Mouse (Mus musculus) liver, embryonic 14.5 days (tissue): ENCODE results near the gene Dazap2. TPM values are rescaled to one million over a fixed set of nuclear protein-coding genes. Genes with fewer than 3 reads are reported as not detected.

ENCODE experiments used
- ATAC-seq: fragments of 200-750 bp; cut with Nextera tagmentation; 2 replicates; pipeline ENCODE4 v1.8.0; 2017; ENCODE audit warnings: moderate number of reproducible peaks, mild to moderate bottlenecking, moderate library complexity; ENCODE audit not compliant: insufficient read depth
- DNase-seq, 3 experiments: peaks; one replicate each; pipeline ENCODE4 v3.0.0-alpha.2; 2012 to 2013; ENCODE audit warnings: low read depth in 3 of 3, low spot score in 3 of 3
- H3K27ac ChIP-seq: fragments of 300-500 bp; sonication (generic); 2 replicates; pipeline ENCODE4 v1.5.1; 2014; ENCODE audit warnings: moderate library complexity, mild to moderate bottlenecking, control low read depth, inconsistent platforms
- H3K27me3 ChIP-seq: fragments of 300-500 bp; sonication (generic); 2 replicates; pipeline ENCODE4 v1.6.1; 2014; ENCODE audit warnings: mild to moderate bottlenecking, low read length, moderate library complexity; ENCODE audit not compliant: control insufficient read depth, insufficient read depth
- H3K36me3 ChIP-seq: fragments of 300-500 bp; sonication (generic); replicated peaks from 2 replicates; pipeline ENCODE4 v1.6.1; 2014; ENCODE audit warnings: low read depth; ENCODE audit not compliant: control insufficient read depth, insufficient read depth
- H3K4me1 ChIP-seq, 2 experiments: fragments of 200-500 bp in 1 of 2; fragments of 300-500 bp in 1 of 2; sonication (generic) in 1 of 2; replicated peaks; 2 replicates each; pipeline ENCODE4 v1.6.1; 2012 to 2014; ENCODE audit warnings: antibody characterized with exemption in 1 of 2, inconsistent platforms in 1 of 2, low read length in 1 of 2; ENCODE audit not compliant: control insufficient read depth in 2 of 2, insufficient read depth in 2 of 2
- H3K4me2 ChIP-seq: fragments of 300-500 bp; sonication (generic); 2 replicates; pipeline ENCODE4 v1.6.1; 2014; ENCODE audit warnings: low read depth, mild to moderate bottlenecking, control low read depth, moderate library complexity
- H3K4me3 ChIP-seq, 2 experiments: fragments of 200-500 bp in 1 of 2; fragments of 300-500 bp in 1 of 2; sonication (generic) in 1 of 2; 2 replicates each; pipeline ENCODE4 v1.5.1; 2012 to 2014; ENCODE audit warnings: low read depth in 2 of 2, low read length in 2 of 2, mild to moderate bottlenecking in 2 of 2, control low read depth in 1 of 2, inconsistent platforms in 1 of 2, moderate library complexity in 1 of 2; ENCODE audit not compliant: insufficient read depth in 1 of 2
- H3K9ac ChIP-seq: fragments of 300-500 bp; sonication (generic); replicated peaks from 2 replicates; pipeline ENCODE4 v1.6.1; 2014; ENCODE audit warnings: mild to moderate bottlenecking, control low read depth, moderate library complexity
- H3K9me3 ChIP-seq: fragments of 300-500 bp; sonication (generic); 2 replicates; pipeline ENCODE4 v1.6.1; 2016; ENCODE audit warnings: low read length, mixed read lengths; ENCODE audit not compliant: control insufficient read depth
- CTCF ChIP-seq: IDR thresholded peaks from 2 replicates; pipeline ENCODE4 v1.5.1; 2016; ENCODE audit warnings: antibody characterized with exemption, low read depth, control low read depth
- EP300 ChIP-seq: IDR thresholded peaks from 2 replicates; pipeline ENCODE4 v1.6.1; 2016; ENCODE audit warnings: antibody characterized with exemption, low read depth
- WGBS: fragments of 180-500 bp; shearing (Covaris S2); extraction: QIAGEN DNeasy Blood & Tissue Kit; methylation state at CpG from one replicate; pipeline ENCODE4 v1.1.7; 2014; ENCODE audit not compliant: insufficient replicate concordance; 5-methylcytosine and 5-hydroxymethylcytosine counted together
- polyA plus RNA-seq, 2 experiments: library from polyadenylated mRNA; depleted of rRNA in 1 of 2; stranded (reverse) in 1 of 2; unstranded in 1 of 2; fragments of >200 nt; fragmentation: Nextera tagmentation in 1 of 2; extraction: Ambion mirVana in 1 of 2; gene quantifications; 2 replicates each; pipeline versions ENCODE4 v1.2.1 to v1.2.3; 2012 to 2014

Gene Dazap2
- polyA plus RNA-seq, 2 experiments, result 107 to 178 TPM

GRCm38 (mm10) chr15:100585931-100586330 lies 29.2 kb upstream of the Dazap2 start:
- Histone ChIP-seq H3K27ac (no peak overlapping the region), H3K27me3 (no peaks in the 10 kb centered on the region), H3K9ac (no peak overlapping the region), H3K4me1 (no peaks in the 10 kb centered on the region), H3K4me2 (no peak overlapping the region), H3K9me3 (no peaks in the 10 kb centered on the region), H3K36me3 (no peaks in the 10 kb centered on the region), H3K4me3 (no peak overlapping the region)
- no peak for ATAC-seq
- 79% methylated on average over 16 of the region's 16 CpGs for WGBS
- TF ChIP-seq CTCF, result no peak
- TF ChIP-seq EP300, result no peak
- DNase-seq, result no peak

GRCm38 (mm10) chr15:100587166-100587565 lies 28.0 kb upstream of the Dazap2 start:
- H3K36me3 ChIP-seq, result no peaks in the 10 kb centered on the region
- WGBS, result 82% methylated on average over 4 of the region's 4 CpGs
- no peak overlapping the region for H3K27ac ChIP-seq
- DNase-seq, result no peak
- H3K4me3 ChIP-seq, result no peak overlapping the region
- H3K4me1 ChIP-seq, result no peaks in the 10 kb centered on the region
- H3K4me2 ChIP-seq, result no peak overlapping the region
- no peaks in the 10 kb centered on the region for H3K27me3 ChIP-seq
- ATAC-seq, result no peak
- no peaks in the 10 kb centered on the region for H3K9me3 ChIP-seq
- no peak overlapping the region for H3K9ac ChIP-seq
- TF ChIP-seq CTCF (no peak), EP300 (no peak)

DNA sequence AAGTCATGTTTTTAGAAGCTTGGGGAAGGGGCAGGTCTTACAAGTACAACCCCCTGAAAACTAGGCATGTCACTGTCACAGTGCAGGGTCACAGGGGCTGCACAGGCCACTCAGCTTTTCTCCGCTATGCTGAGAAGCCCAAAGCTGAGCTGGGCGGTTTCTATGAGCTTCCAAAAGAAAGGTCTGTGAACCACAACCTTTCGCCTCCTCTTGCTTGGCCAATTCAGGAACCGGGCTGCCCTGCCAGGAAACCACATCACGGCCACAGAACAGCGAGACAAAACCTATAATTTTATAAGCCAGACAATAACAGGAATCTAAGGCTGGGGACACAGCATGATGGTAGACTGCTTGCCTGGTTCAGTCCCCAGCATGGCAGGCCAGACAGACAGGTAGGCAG lies 26.9 kb upstream of the Dazap2 start:
- WGBS, result 25% methylated on average over 6 of the region's 6 CpGs
- Histone ChIP-seq H3K4me1 (no peaks in the 10 kb centered on the region), H3K27me3 (no peaks in the 10 kb centered on the region; the same call in 1 of the 2 replicates), H3K9me3 (no peaks in the 10 kb centered on the region), H3K4me3 (no peak overlapping the region), H3K4me2 (no peak overlapping the region), H3K36me3 (no peaks in the 10 kb centered on the region), H3K9ac (no peak overlapping the region), H3K27ac (no peak overlapping the region)
- DNase-seq, result no peak
- TF ChIP-seq CTCF, result no peak
- no peak for TF ChIP-seq EP300
- no peak for ATAC-seq

GRCm38 (mm10) chr15:100590436-100590835 lies 24.7 kb upstream of the Dazap2 start:
- no peak overlapping the region for H3K27ac ChIP-seq
- H3K4me3 ChIP-seq, result no peak overlapping the region
- WGBS, result 38% methylated on average over 8 of the region's 8 CpGs
- H3K9me3 ChIP-seq, result no peaks in the 10 kb centered on the region
- DNase-seq (no peak), ATAC-seq (no peak)
- TF ChIP-seq EP300 (no peak), CTCF (no peak)
- H3K36me3 ChIP-seq, result no peaks in the 10 kb centered on the region
- H3K4me2 ChIP-seq, result no peak overlapping the region
- no peaks in the 10 kb centered on the region; the same call in 1 of the 2 replicates for H3K27me3 ChIP-seq
- H3K4me1 ChIP-seq, result no peaks in the 10 kb centered on the region
- no peak overlapping the region for H3K9ac ChIP-seq

DNA sequence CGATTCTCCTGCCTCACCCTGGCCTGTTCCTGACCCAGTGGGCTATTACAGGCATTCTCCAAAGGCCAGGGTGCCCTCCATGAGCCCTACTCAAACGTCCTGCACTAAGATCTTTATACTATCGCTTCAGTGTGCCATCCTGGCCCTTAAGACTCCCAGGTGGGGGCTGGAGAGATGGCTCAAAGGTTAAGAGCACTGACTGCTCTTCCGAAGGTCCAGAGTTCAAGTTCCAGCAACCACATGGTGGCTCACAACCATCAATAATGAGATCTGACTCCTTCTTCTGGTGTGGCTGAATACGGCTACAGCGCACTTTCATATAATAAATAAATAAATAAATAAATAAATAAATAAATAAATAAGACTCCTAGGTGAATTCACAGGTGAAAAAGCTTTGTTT lies 22.3 kb upstream of the Dazap2 start:
- Histone ChIP-seq H3K4me3 (no peak overlapping the region), H3K9ac (no peak overlapping the region), H3K36me3 (no peaks in the 10 kb centered on the region), H3K27ac (no peak overlapping the region), H3K27me3 (peaks cover 4% of the 10 kb centered on the region), H3K9me3 (no peaks in the 10 kb centered on the region), H3K4me1 (no peaks in the 10 kb centered on the region), H3K4me2 (no peak overlapping the region)
- 66% methylated on average over 6 of the region's 6 CpGs for WGBS
- DNase-seq (no peak), ATAC-seq (no peak)
- no peak for TF ChIP-seq CTCF
- TF ChIP-seq EP300, result no peak
